Mouse (Mus musculus): ENCODE results near the gene Zdhhc21. TPM values are rescaled to one million over a fixed set of nuclear protein-coding genes. Genes with fewer than 3 reads are reported as not detected.

Zdhhc21 gene
- polyA plus RNA-seq, 1 experiment, result 12.2 TPM

DNA sequence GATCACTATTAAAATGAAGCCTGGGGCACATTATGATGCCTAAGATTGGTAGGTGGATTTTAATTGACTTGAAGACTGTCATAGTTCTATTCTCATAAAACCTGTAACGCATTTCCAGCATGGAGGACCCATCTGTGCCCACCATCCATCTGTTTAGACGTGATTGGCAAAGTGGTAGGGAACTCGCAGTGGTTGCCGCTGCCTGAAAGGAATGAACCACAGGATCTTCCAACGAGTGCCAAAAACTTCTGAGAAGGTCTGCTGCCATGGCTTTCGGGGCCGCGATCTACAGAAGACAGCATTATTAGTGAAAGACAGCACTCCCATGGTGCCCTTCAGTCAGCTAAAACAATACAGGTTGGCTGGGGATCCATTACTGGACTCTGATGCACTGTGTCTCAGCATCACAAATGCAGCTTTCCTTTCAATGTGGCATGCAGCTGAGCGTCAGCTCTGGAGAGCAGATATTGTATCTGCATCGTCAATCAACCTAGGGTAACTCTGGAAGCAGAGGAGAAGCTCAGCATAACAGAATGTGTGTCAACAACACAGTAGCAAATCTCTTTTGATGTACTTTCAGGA is 53.5 kb downstream of the Zdhhc21 start:
- H3K4me1 ChIP-seq (ENCODE audit: control insufficient read depth, insufficient read depth, low read length), result no peaks in the 10 kb centered on the region
- TF ChIP-seq POLR2A (IDR thresholded peaks at IDR 0.05; ENCODE audit: borderline replicate concordance, low read depth, low read length) (no peak), CTCF (IDR thresholded peaks at IDR 0.05; ENCODE audit: low read depth, low read length) (no peak)

DNA sequence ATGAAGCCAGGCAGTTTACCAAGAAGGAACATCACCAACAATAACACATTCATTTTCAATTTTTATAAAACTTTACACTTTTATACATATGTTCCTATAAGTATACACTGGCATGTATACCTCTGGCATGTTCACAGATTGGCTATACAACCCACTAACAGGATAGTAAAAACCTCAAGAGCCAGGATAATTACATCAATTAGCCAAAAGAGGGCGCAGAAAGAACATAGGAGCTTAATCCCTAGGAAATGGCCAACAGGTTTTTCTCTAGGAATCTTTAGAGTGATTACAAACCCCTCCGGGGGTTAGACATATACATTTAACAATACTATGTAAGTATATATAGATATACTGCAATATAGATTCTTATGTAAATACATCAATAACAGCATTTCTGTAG is 55.7 kb downstream of the Zdhhc21 start:
- TF ChIP-seq CTCF (IDR thresholded peaks at IDR 0.05; ENCODE audit: low read depth, low read length), result no peak
- TF ChIP-seq POLR2A (IDR thresholded peaks at IDR 0.05; ENCODE audit: borderline replicate concordance, low read depth, low read length), result no peak
- no peak overlapping the region for H3K27ac ChIP-seq (ENCODE audit: insufficient read depth, low read depth, low read length)
- H3K4me1 ChIP-seq (ENCODE audit: control insufficient read depth, insufficient read depth, low read length), result no peaks in the 10 kb centered on the region
- H3K4me3 ChIP-seq (ENCODE audit: insufficient read depth, low read length), result no peak overlapping the region

More for the DNA sequence above, 53.5 kb downstream of the Zdhhc21 start:
- Histone ChIP-seq H3K4me3 (ENCODE audit: insufficient read depth, low read length) (no peak overlapping the region), H3K27ac (ENCODE audit: insufficient read depth, low read depth, low read length) (no peak overlapping the region)

DNA sequence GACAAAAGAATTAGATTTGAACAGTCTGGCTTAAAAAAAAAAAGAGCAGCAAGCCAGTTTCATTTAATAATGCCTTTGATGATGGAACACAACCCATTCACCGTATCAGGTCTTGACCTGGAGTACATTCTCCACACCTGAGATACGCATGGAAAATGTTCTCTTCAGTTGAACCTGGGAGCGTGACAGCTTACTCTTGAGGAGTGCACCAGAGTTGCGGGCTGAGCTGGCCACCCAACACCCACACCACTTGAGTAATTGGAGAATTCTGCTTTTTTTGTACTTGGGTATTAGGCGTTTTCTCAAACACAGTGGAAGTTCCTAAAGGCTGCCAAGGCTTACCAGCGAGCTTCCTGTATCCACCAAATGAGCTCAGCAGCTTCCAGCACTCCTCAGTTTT is 66.2 kb downstream of the Zdhhc21 start:
- no peak for TF ChIP-seq POLR2A (IDR thresholded peaks at IDR 0.05; ENCODE audit: borderline replicate concordance, low read depth, low read length)
- no peak for TF ChIP-seq CTCF (IDR thresholded peaks at IDR 0.05; ENCODE audit: low read depth, low read length)
- no peak overlapping the region for H3K4me3 ChIP-seq (ENCODE audit: insufficient read depth, low read length)
- no peaks in the 10 kb centered on the region for H3K4me1 ChIP-seq (ENCODE audit: control insufficient read depth, insufficient read depth, low read length)
- no peak overlapping the region for H3K27ac ChIP-seq (ENCODE audit: insufficient read depth, low read depth, low read length)

DNA sequence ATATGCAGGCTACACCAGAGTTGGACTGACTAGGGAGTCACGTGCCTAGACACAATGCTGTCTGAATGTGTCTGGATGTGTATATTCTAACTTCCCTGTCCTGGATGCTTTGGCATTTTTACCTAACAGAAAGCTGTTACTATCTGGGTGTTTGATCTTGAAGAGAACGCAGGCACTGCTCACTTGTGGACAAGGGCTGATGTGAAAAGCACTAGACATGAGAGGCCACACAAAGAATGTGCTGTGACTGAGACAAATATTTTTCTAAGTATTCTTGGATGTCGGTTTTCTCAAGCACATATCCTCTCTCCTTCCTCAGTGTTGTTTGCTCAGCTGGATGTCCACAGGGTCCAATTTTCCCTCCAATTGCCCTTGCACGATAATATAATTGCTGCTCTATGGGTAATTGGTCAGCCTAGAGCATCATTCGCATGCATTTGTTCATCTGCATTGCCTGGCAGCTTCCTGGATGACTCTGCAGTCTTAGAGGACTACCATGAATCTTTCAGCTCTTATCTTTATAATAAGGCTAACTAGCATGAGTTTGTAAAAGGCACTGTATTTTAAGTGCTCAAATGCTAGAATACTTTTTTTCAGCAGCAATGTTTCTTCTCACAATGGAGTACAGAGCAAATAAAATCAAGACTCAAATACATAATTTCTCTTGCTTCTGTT is 66.7 kb downstream of the Zdhhc21 start:
- H3K4me1 ChIP-seq (ENCODE audit: control insufficient read depth, insufficient read depth, low read length), result no peaks in the 10 kb centered on the region
- TF ChIP-seq CTCF (IDR thresholded peaks at IDR 0.05; ENCODE audit: low read depth, low read length) (no peak), POLR2A (IDR thresholded peaks at IDR 0.05; ENCODE audit: borderline replicate concordance, low read depth, low read length) (no peak)
- H3K4me3 ChIP-seq (ENCODE audit: insufficient read depth, low read length), result no peak overlapping the region
- H3K27ac ChIP-seq (ENCODE audit: insufficient read depth, low read depth, low read length), result no peak overlapping the region

DNA sequence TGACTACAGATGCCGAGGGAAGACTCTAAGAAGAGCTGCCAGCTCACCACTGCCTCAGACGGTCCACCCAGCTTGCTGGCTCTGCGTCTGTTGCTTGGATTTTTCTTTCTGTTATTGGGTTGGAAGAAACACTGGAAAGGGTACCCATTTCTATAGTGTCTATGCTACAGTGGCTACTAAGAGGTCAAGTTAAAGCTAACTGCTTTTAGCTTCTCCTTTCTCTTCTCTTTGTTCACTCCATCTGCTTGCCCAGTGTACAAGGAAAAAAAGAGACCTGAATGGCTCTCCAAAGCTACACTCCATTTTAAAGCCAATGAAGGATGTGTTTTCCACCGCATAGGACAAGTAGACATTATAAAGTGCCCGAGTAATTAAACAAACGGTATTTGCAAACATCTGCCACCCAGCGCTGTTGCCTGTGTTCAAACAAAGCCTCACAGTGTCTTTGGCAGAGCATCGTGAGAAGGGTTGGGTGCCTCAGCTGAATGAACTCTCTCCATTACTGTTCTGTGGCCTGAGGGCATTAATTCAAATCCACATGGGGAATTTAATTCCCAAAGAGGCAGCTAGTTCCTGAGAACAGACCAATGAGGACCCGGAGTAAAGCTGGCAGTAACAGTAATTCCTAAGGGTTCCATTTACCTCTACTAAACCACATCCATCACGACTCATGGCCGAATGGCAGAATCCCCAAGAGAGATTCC is 94.1 kb downstream of the Zdhhc21 start:
- no peaks in the 10 kb centered on the region for H3K4me1 ChIP-seq (ENCODE audit: control insufficient read depth, insufficient read depth, low read length)
- no peak overlapping the region for H3K27ac ChIP-seq (ENCODE audit: insufficient read depth, low read depth, low read length)
- H3K4me3 ChIP-seq (ENCODE audit: insufficient read depth, low read length), result no peak overlapping the region
- TF ChIP-seq POLR2A (IDR thresholded peaks at IDR 0.05; ENCODE audit: borderline replicate concordance, low read depth, low read length) (no peak), CTCF (IDR thresholded peaks at IDR 0.05; ENCODE audit: low read depth, low read length) (no peak)

DNA sequence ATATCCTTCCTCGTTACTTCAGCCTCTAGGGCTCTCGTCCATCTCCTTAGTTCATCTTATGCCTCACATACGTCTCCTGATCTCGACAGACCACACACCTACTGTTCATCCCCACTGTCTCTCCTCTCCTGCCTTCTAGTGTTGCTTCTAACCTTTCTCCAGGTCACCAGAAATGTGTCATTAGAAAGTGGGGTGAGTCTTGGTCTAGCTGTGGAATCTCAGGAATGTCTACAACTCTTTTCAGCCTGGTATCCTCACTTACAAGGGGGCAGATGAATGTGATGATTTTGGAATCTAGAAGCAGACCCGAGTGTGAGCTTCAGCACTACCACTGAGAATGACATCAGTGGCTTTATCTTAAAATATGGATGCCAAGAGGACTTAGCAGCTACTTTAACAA is 96.2 kb downstream of the Zdhhc21 start:
- Histone ChIP-seq H3K27ac (ENCODE audit: insufficient read depth, low read depth, low read length) (no peak overlapping the region), H3K4me1 (ENCODE audit: control insufficient read depth, insufficient read depth, low read length) (no peaks in the 10 kb centered on the region), H3K4me3 (ENCODE audit: insufficient read depth, low read length) (no peak overlapping the region)
- TF ChIP-seq POLR2A (IDR thresholded peaks at IDR 0.05; ENCODE audit: borderline replicate concordance, low read depth, low read length) (no peak), CTCF (IDR thresholded peaks at IDR 0.05; ENCODE audit: low read depth, low read length) (no peak)

DNA sequence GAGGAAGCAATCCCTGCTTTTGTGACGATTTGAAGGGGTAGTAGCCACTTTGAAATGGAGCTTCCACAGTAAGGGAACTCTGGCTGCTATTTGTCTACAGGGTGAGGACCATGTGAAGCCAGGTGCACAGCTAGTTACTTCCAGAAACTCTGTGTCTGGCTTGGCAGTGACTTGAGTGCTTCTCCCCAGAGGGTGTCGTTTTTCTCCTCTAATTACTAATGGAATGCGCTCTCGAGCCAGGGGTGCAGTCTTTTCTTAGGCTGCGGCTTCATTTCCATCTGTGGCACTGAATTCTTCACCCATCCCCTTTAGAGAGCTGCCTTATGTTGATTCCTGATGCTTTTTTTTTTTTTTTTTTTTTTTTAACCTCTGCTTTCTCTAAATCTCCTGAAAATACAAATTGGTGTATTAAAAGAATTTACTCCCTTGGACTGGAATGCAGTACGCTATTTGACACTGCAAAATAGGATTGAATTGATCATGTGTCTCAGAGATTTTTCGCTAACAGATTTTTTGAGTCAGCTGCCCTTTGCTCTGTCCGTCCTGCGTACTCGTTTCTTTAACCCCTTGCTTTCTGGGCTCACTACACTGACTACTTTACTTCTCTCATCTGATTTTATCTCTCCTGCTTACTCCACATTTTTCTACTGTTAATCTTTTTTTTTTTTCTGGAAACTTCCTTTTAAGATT is 97.2 kb downstream of the Zdhhc21 start:
- Histone ChIP-seq H3K4me3 (ENCODE audit: insufficient read depth, low read length) (no peak overlapping the region), H3K4me1 (ENCODE audit: control insufficient read depth, insufficient read depth, low read length) (no peaks in the 10 kb centered on the region), H3K27ac (ENCODE audit: insufficient read depth, low read depth, low read length) (no peak overlapping the region)
- TF ChIP-seq CTCF (IDR thresholded peaks at IDR 0.05; ENCODE audit: low read depth, low read length) (no peak), POLR2A (IDR thresholded peaks at IDR 0.05; ENCODE audit: borderline replicate concordance, low read depth, low read length) (no peak)

DNA sequence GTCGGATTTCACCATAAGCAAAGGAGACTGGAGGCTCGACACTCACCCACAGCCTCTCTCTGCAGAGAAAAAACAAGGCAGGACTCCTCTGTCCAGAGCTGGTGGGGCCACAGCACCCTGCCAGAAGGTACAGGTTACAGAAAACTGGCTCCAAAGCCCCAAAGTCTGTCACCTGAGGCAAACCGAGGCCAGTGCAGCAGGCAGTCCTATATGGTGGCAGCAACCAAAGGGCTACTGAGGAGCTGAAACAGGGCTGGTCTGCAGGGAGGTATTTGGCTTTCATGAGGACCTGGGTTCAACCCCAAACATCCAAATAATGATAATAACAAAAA is 103.5 kb downstream of the Zdhhc21 start:
- Histone ChIP-seq H3K4me3 (ENCODE audit: insufficient read depth, low read length) (no peak overlapping the region), H3K27ac (ENCODE audit: insufficient read depth, low read depth, low read length) (no peak overlapping the region), H3K4me1 (ENCODE audit: control insufficient read depth, insufficient read depth, low read length) (no peaks in the 10 kb centered on the region)
- TF ChIP-seq POLR2A (IDR thresholded peaks at IDR 0.05; ENCODE audit: borderline replicate concordance, low read depth, low read length) (no peak), CTCF (IDR thresholded peaks at IDR 0.05; ENCODE audit: low read depth, low read length) (no peak)

DNA sequence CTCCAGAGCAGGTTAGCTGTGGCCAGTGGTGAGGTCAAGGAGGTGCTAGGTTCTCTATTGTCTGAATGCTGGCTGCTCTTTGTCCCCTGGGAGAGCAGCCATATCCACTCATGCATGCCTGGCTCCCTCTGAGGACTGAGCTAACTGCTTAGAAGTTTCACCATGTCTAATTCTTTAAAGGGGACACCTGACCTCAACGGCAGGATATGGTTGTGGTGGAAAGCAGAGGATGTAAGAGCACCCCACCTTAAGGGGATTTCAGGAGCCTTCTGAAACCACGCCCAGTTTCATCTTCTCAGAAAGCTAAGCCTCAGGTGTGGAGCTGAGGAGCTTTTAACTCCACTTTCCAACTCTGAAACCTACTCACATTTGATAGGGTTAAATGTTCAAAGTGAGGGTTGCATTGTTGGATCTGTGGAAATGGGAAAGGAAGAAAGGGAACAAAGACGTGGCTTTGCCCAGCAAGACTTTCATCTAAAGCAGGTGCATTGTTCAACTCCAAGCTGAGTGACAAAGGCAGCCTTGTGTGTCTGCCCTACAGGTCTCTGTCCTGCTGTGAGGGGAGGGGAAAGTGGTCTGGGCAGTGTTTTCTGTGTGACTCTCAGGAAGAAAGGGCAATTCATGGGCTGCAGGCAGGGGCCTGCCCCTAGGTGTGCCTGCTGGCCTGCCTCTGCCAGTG is 104.0 kb downstream of the Zdhhc21 start:
- no peak overlapping the region for H3K27ac ChIP-seq (ENCODE audit: insufficient read depth, low read depth, low read length)
- TF ChIP-seq CTCF (IDR thresholded peaks at IDR 0.05; ENCODE audit: low read depth, low read length), result no peak
- no peak for TF ChIP-seq POLR2A (IDR thresholded peaks at IDR 0.05; ENCODE audit: borderline replicate concordance, low read depth, low read length)
- no peak overlapping the region for H3K4me3 ChIP-seq (ENCODE audit: insufficient read depth, low read length)
- no peaks in the 10 kb centered on the region for H3K4me1 ChIP-seq (ENCODE audit: control insufficient read depth, insufficient read depth, low read length)

Other genes starting within 250 kb of the Zdhhc21 start
- gene Nfib, start 154.2 kb downstream of the Zdhhc21 start, polyA plus RNA-seq (2012; ENCODE audit: insufficient read depth, insufficient read length, missing spikeins), result 0.25 and 0.56 TPM in 2 replicates
- not detected in 2 replicates for gene Cer1, start 25.2 kb upstream of the Zdhhc21 start, polyA plus RNA-seq (2012; ENCODE audit: insufficient read depth, insufficient read length, missing spikeins)
- gene Frem1, start 192.4 kb upstream of the Zdhhc21 start, polyA plus RNA-seq (2012; ENCODE audit: insufficient read depth, insufficient read length, missing spikeins), result not detected in 2 replicates

All from bone marrow macrophage, adult 2 months (primary cell).